Mouse (Mus musculus) adrenal gland, adult (tissue): ENCODE data around the gene Tmem179.

ENCODE experiments used
- DNase-seq, 2 experiments: peaks; one replicate each; pipeline ENCODE4 v3.0.0; 2022 to 2023; ENCODE audit warnings: low spot score in 1 of 2; ENCODE audit not compliant: inconsistent age in 2 of 2

Tmem179 gene

GRCm38 (mm10) chr12:112516697-112517337 is at the start of gene Tmem179:
Tmem179 (minus strand) TSS chr12:112516747.
- peak; percentile 89 to 94 for DNase-seq

DNA sequence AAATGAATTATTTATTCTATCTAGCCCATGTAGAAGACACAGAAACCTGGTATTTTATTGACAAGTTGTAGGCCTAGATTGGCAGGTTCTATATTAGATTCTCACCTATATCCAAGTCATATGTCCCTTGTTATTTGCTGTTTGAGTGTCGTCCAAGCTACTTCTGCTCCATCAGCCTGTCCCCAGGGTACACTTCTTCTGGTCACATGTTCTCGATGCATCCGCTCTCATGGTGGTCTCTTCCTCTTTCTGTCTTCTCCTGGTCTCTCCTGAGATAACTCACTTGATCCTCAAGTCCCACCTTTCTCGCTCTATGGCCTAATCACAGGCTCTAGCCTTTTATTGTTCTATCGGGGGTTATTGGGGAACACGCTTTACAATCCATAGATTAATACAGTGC is 46.5 kb upstream of the Tmem179 start:
- DNase-seq, result no peak

DNA sequence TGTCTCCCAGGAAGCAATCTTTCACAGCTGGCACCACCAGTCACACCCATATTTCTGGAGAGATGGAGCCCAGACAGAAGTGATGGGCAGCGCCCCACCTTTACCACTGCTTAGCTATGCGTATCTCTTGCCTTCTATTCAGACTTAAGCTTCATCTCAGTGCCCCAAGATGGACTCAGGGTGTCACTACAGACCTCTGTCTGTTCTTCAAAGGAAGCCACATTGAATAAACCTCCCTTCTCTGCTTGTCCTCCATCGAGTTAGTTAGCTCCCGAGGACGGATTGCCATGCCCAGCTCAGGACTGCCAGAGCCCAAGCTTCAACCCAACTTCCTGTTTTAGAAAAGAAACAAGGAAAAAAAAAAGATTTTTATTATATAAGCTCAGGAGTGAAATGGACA is 45.9 kb upstream of the Tmem179 start:
- no peak for DNase-seq

DNA sequence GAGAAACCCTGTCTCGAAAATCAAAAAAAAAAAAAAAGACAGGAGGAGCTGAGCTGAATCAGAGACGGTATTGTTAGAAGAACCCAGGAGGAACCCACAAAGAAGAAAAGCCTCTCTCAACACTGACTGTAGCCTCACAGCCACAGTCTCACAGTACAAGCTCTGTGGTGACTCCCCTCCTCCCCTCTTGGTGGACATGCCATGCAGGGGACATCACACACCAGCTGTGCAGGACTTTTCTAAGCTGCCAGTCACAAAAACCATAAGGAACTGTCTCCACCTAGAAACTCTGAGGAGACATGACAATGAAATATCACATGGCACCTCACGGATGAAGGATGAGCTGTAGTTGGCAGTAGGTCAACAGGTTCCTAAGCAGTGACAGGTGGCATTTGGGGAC is 44.6 kb upstream of the Tmem179 start:
- no peak for DNase-seq

DNA sequence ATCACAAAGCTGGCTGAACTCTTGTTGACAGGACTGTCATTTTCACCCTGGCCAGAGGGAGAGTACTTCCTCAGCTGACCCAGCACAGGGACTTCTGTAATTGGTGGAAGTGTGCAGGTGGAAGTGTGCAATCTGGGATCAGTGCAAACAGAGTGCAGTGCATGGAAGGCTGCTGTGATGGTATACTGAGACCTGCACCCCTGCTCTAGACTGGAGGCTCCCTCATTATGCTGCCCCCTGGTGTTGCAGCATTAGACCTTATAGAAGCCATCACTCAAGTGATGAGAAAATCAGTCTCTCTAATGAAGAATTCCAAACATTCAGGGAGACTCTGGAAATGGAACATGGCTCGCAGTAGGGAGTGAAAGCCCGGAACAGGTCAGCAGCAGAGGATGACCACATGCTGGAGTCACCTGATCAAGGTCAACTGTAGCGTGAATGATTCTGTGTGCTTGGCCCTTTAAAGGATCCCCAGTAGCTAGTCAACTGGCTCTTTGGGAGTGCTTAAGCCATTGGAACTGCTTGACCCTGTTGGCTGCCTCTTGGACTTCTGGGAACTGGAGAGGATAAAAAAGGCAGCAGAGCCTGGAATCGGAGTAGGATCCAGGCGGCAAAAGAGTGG is 43.7 kb upstream of the Tmem179 start:
- DNase-seq, result peak in 1 of 2 experiments; percentile 54

DNA sequence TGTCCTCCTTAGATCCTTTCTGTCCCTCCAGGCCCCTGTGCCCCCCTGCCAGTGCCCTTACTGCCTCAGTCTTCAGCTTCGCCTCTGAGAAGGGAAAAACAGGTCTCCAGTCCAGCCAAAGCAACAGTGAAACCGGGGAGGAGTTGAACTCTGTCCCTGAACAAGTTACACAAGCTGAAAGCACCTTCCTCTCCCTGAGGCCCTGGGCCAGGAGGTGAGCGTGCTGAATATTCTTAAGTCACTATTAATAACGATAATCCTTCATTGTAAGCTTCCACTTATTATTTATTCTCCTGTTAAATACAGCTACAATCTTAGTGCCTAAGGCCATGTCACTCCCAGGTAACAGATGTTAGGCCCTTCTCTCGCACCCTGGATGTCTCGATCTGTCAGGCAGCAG is 43.1 kb upstream of the Tmem179 start:
- DNase-seq, result peak in 1 of 2 experiments; percentile 56

GRCm38 (mm10) chr12:112559231-112559630 is 42.7 kb upstream of the Tmem179 start:
- DNase-seq, result peak in 1 of 2 experiments; percentile 60

GRCm38 (mm10) chr12:112557219-112557618 is 40.7 kb upstream of the Tmem179 start:
- DNase-seq, result no peak

- no peak for DNase-seq
Observed at GRCm38 (mm10) chr12:112556531-112557060, 40.0 kb upstream of the Tmem179 start.

DNA sequence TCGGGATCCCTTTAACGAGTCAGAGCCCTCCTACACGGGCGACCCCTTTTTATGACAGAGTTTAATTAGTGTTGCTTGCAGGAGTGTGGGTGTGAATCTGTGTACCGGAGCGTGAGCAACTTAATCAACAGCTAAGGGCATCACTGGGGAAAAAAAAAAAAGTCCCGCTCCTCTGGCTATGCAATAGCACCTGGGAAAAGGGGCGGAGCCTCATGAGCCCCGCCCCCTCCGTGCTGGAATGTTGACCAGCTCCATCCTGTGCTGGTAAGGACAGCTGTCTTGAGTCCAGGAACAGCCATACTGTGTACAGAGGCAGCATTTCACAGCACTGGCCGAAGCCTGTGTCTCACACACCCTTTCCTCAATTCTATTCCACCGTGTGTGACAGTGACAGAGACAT is 38.4 kb upstream of the Tmem179 start:
- no peak for DNase-seq

GRCm38 (mm10) chr12:112552520-112552919 is 36.0 kb upstream of the Tmem179 start:
- no peak for DNase-seq

GRCm38 (mm10) chr12:112551861-112552375 is 35.4 kb upstream of the Tmem179 start:
- peak; percentile 85 to 97 for DNase-seq

DNA sequence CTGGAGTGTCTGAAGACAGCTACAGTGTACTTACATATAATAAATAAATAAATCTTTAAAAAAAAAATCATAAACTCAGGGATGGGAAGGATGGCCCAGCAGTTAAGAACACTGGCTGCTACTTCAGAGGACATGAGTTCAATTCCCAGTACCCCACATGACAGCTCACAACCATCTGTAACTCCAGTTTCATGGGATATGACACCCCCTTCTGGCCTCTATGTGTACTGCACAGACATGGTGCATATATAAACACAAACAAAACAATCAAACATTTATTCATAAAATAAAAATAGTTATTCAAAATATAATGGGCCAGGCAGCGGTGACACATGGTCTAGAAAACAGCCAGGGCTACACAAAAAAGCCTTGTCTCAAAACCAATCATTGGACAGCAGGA is 32.7 kb upstream of the Tmem179 start:
- DNase-seq, result no peak

GRCm38 (mm10) chr12:112546110-112546509 is 29.6 kb upstream of the Tmem179 start:
- no peak for DNase-seq

DNA sequence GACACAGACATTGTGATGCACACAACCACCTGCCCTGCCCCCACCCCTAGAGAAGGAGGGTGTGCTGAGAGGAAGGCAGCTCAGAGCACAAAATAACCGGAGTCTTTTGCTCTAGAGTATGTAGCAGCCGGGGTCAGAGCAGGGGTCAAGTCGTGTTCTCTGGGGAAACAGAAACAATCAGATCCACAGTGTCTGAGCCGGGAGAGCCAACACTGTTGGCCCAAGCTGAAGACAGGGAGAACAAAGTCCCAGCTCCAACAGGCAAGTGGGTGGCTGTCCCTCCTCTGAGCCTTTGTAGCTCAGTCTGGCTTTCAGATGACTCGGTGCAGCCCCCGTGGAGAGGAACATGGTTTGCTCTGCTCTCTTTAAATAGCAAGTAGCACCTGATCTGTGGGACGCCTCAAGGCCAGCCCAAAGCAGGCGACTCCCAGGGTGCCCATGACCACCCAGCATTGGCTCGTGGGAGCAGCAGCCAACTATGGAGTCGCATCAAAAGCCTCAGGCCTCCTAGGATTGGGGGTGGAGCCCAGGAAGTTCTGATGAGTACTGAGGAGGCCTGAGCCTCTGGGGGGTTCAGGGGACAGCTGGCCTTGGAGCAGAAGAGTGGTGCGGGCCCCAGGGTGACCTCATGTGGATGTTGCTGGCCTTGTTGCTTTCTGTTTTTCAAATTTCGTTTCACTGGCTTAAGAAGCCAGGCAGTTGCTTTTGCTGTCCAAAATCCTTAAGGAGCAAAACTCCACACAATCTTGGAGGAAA is 28.6 kb upstream of the Tmem179 start:
- no peak for DNase-seq

DNA sequence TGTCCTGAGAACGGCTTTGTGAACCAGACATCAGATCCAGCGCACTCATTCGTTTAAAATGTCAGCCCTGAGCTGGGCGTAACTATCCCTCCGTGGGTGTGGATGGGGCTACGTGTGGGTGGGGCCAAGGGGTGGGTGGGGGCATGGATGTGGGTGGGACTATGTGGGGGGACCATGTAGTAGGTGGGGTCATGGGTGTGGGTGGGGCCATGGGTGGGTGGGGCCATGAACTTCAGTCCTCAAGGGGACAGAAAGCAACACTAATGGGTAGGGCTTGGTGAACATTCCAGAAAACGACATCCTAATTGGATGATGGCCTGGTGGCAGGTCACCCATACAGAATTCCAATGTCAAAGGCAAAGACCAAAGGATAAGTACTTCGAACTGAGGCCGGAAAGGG is 27.4 kb upstream of the Tmem179 start:
- DNase-seq, result no peak

GRCm38 (mm10) chr12:112542920-112543300 is 26.4 kb upstream of the Tmem179 start:
- DNase-seq, result peak; percentile 87 to 96

GRCm38 (mm10) chr12:112542257-112542919 is 25.8 kb upstream of the Tmem179 start:
- DNase-seq, result no peak

DNA sequence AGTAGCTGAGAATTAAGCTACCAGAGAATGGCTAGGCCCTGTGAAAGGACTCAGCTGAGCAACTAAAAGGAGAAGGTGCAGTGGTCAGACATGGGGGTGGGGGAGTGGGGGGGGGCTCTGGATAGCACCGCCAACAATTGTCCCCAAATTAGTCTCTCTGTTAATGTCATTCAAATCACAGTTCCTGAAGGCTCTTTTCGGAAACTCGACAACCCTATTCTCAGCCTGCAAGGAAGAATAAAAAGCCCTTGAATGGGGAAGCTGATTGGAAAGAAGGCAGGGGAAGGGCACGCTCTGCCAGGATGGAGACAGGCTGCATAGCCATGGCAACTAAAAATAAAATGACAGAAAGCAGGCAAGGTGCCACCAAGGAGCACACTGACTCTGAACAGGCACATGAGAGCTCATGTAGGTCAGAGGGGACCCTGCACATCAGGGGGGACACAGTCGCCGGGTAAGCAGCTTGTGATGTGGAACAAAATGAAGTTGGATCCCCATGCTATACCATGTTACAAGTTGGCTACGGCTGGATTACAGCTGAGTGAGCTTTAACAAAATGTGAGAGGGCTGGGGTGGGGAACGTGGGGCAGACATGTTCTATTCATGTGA is 25.0 kb upstream of the Tmem179 start:
- DNase-seq, result no peak

GRCm38 (mm10) chr12:112540321-112540720 is 23.8 kb upstream of the Tmem179 start:
- DNase-seq, result no peak

DNA sequence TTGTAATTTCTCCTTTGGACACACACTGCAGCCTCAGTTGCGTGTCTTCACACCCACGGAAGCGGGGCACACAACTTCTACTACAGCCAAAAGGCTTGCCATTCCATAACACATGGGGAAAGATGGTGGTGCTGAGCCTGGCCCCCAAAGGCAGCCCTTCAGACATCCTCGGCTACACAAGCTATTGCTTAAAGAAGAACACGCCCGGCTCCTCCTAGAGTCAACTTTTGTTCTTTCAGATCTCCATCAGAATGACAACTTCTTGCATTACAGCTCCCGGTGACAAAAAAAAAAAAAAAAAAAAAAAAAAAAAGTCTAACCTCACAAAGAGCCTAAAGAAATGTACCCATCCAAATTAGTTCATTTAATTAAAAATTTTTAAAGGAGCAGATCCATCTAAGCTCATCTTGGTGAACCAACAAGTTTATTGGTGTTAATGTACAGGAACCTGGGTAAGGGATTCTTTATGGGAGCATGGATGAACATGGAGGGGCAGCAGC is 23.0 kb upstream of the Tmem179 start:
- no peak for DNase-seq
